8 mouse cellular contexts compared by ENCODE assay signal in genomic region chr7:141924917-141925316, GRCm38 (mm10). TPM values are rescaled to one million over a fixed set of nuclear protein-coding genes. Genes with fewer than 3 reads are reported as not detected.
DNase-seq lines count a peak whose midpoint lies in the region; ATAC-seq lines count a peak whose summit lies in the region.

No protein-coding gene starts in this region.

- H3K36me3 ChIP-seq in embryonic facial prominence, embryonic 11.5 days (replicated peaks; ENCODE audit: control insufficient read depth, insufficient read depth, low read depth, low read length): no peaks in the 10 kb centered on the region
- no peaks in the 10 kb centered on the region for H3K36me3 ChIP-seq in hindbrain, embryonic 14.5 days (replicated peaks; ENCODE audit: control insufficient read depth, insufficient read depth)

- ATAC-seq in embryonic facial prominence, embryonic 11.5 days (replicated peaks; ENCODE audit: insufficient number of reproducible peaks, low FRiP score, low TSS enrichment, low read depth): no peak
- ATAC-seq in hindbrain, embryonic 14.5 days (ENCODE audit: low FRiP score): no peak

- peak; percentile 44 for DNase-seq in ovary, postnatal 10 days (ENCODE audit: low spot score)
- no peak for DNase-seq in ovary, adult 18-20 months (ENCODE audit: low spot score)
- peak; percentile 42 to 63 for DNase-seq in adrenal gland, postnatal 4 days (ENCODE audit: low spot score in 2 of 2)
- peak; percentile 86 for DNase-seq in embryonic facial prominence, embryonic 11.5 days (ENCODE audit: low spot score)
- peak; percentile 81 for DNase-seq in hindbrain, embryonic 14.5 days (ENCODE audit: low spot score)
- DNase-seq in lung, adult 18-20 months: peak; percentile 53 to 57
- DNase-seq in retina, postnatal 1 day: peak; percentile 84
- DNase-seq in thymus, postnatal 4 days: peak; percentile 90

- no peak overlapping the region for H3K4me2 ChIP-seq in embryonic facial prominence, embryonic 11.5 days (ENCODE audit: low read depth, low read length)
- H3K4me2 ChIP-seq in hindbrain, embryonic 14.5 days (replicated peaks): no peak overlapping the region

- H3K4me3 ChIP-seq in embryonic facial prominence, embryonic 11.5 days (ENCODE audit: low read depth, low read length): no peak overlapping the region
- no peak overlapping the region for H3K4me3 ChIP-seq in hindbrain, embryonic 14.5 days (replicated peaks; ENCODE audit: low read length)

- H3K27me3 ChIP-seq in embryonic facial prominence, embryonic 11.5 days (ENCODE audit: control insufficient read depth, insufficient read depth, low read length): no peaks in the 10 kb centered on the region
- H3K27me3 ChIP-seq in hindbrain, embryonic 14.5 days (ENCODE audit: control insufficient read depth, insufficient read depth, low read length): no peaks in the 10 kb centered on the region

- no peak overlapping the region for H3K9ac ChIP-seq in embryonic facial prominence, embryonic 11.5 days (replicated peaks; ENCODE audit: low read length)
- no peak overlapping the region for H3K9ac ChIP-seq in hindbrain, embryonic 14.5 days

- no peak overlapping the region for H3K27ac ChIP-seq in embryonic facial prominence, embryonic 11.5 days (replicated peaks; ENCODE audit: low read depth, low read length)
- H3K27ac ChIP-seq in hindbrain, embryonic 14.5 days: no peak overlapping the region

- WGBS in embryonic facial prominence, embryonic 11.5 days: 9% methylated on average over 7 of the region's 7 CpGs
- WGBS in hindbrain, embryonic 14.5 days: 9% methylated on average over 7 of the region's 7 CpGs

- no peaks in the 10 kb centered on the region for H3K4me1 ChIP-seq in embryonic facial prominence, embryonic 11.5 days (ENCODE audit: control insufficient read depth, insufficient read depth, low read length)
- H3K4me1 ChIP-seq in hindbrain, embryonic 14.5 days (replicated peaks; ENCODE audit: control insufficient read depth, insufficient read depth, low read length): no peaks in the 10 kb centered on the region

- no peaks in the 10 kb centered on the region for H3K9me3 ChIP-seq in embryonic facial prominence, embryonic 11.5 days (replicated peaks; ENCODE audit: control insufficient read depth, low read length)
- no peaks in the 10 kb centered on the region for H3K9me3 ChIP-seq in hindbrain, embryonic 14.5 days (ENCODE audit: control insufficient read depth, low read length)

RNA-seq across cellular contexts. Expression of gene Tollip, which starts 6.6 kb away (rescaled TPM):
- total RNA-seq in adrenal gland, postnatal 4 days (2021): 10 to 100 TPM; 54.1 to 57.8 TPM
- polyA plus RNA-seq in embryonic facial prominence, embryonic 11.5 days (2014; fragmentation: Nextera tagmentation; extraction: Ambion mirVana): 39.3 and 45.1 TPM in 2 replicates
- 71.9 and 82.7 TPM in 2 replicates for polyA plus RNA-seq in hindbrain, embryonic 14.5 days (2014; fragmentation: Nextera tagmentation; extraction: Ambion mirVana)

RNA-seq across cellular contexts. Expression of gene Brsk2, which starts 24.6 kb away (rescaled TPM):
- 1 to 10 TPM; 7.0 to 7.3 TPM for total RNA-seq in adrenal gland, postnatal 4 days (2021)
- 2.4 and 2.8 TPM in 2 replicates for polyA plus RNA-seq in embryonic facial prominence, embryonic 11.5 days (2014; fragmentation: Nextera tagmentation; extraction: Ambion mirVana)
- polyA plus RNA-seq in hindbrain, embryonic 14.5 days (2014; fragmentation: Nextera tagmentation; extraction: Ambion mirVana): 23.3 and 24.8 TPM in 2 replicates
